Mouse (Mus musculus): ENCODE measurements around the gene Pgpep1. TPM values are rescaled to one million over a fixed set of nuclear protein-coding genes. Genes with fewer than 3 reads are reported as not detected.

Gene Pgpep1
- polyA plus RNA-seq, 1 experiment from 2014 or later: 18.9 TPM

- H3K36me3 ChIP-seq (ENCODE audit: control insufficient read depth, insufficient read depth): no peaks in the 10 kb centered on the region
- H3K27me3 ChIP-seq (ENCODE audit: control insufficient read depth, insufficient read depth, low read depth, low read length): no peaks in the 10 kb centered on the region
- no peak overlapping the region for H3K4me2 ChIP-seq (ENCODE audit: low read depth, low read length)
- no peak overlapping the region for H3K4me3 ChIP-seq (ENCODE audit: low read depth, low read length)
- no peak overlapping the region for H3K9ac ChIP-seq (ENCODE audit: low read depth, low read length)
- no peak overlapping the region for H3K27ac ChIP-seq (ENCODE audit: low read length)
- peak; percentile 50 for ATAC-seq (ENCODE audit: low read depth)
- 19% methylated on average over 1 of the region's 1 CpGs for WGBS (ENCODE audit: insufficient replicate concordance)
- no peaks in the 10 kb centered on the region for H3K9me3 ChIP-seq (replicated peaks; ENCODE audit: control insufficient read depth, low read length)
- peaks cover 30% of the 10 kb centered on the region for H3K4me1 ChIP-seq (ENCODE audit: control insufficient read depth, low read depth, low read length)
Observed at GRCm38 (mm10) chr8:70648164-70648442, 12.1 kb downstream of the Pgpep1 start.

- Histone ChIP-seq H3K4me3 (ENCODE audit: low read depth, low read length) (no peak overlapping the region), H3K4me1 (ENCODE audit: control insufficient read depth, low read depth, low read length) (peaks cover 30% of the 10 kb centered on the region), H3K36me3 (ENCODE audit: control insufficient read depth, insufficient read depth) (no peaks in the 10 kb centered on the region), H3K27ac (ENCODE audit: low read length) (peak overlapping the region; percentile 13), H3K9ac (ENCODE audit: low read depth, low read length) (no peak overlapping the region), H3K4me2 (ENCODE audit: low read depth, low read length) (no peak overlapping the region), H3K9me3 (replicated peaks; ENCODE audit: control insufficient read depth, low read length) (no peaks in the 10 kb centered on the region), H3K27me3 (ENCODE audit: control insufficient read depth, insufficient read depth, low read depth, low read length) (no peaks in the 10 kb centered on the region)
- ATAC-seq (ENCODE audit: low read depth): no peak
- 59% methylated on average over 8 of the region's 8 CpGs for WGBS (ENCODE audit: insufficient replicate concordance)
Observed at GRCm38 (mm10) chr8:70647343-70648163, 12.6 kb downstream of the Pgpep1 start.

- no peak overlapping the region for H3K4me3 ChIP-seq (ENCODE audit: low read depth, low read length)
- no peak overlapping the region for H3K4me2 ChIP-seq (ENCODE audit: low read depth, low read length)
- no peaks in the 10 kb centered on the region for H3K27me3 ChIP-seq (ENCODE audit: control insufficient read depth, insufficient read depth, low read depth, low read length)
- H3K36me3 ChIP-seq (ENCODE audit: control insufficient read depth, insufficient read depth): no peaks in the 10 kb centered on the region
- H3K9me3 ChIP-seq (replicated peaks; ENCODE audit: control insufficient read depth, low read length): no peaks in the 10 kb centered on the region
- no peak overlapping the region; the same call in 1 of the 2 replicates for H3K9ac ChIP-seq (ENCODE audit: low read depth, low read length)
- ATAC-seq (ENCODE audit: low read depth): no peak
- peak overlapping the region; percentile 37 for H3K27ac ChIP-seq (ENCODE audit: low read length)
- H3K4me1 ChIP-seq (ENCODE audit: control insufficient read depth, low read depth, low read length): peaks cover 30% of the 10 kb centered on the region
Observed at GRCm38 (mm10) chr8:70646775-70647174, 13.4 kb downstream of the Pgpep1 start.

- Histone ChIP-seq H3K27ac (ENCODE audit: low read length) (peak overlapping the region; percentile 37), H3K9ac (ENCODE audit: low read depth, low read length) (no peak overlapping the region; the same call in 1 of the 2 replicates), H3K4me3 (ENCODE audit: low read depth, low read length) (no peak overlapping the region), H3K9me3 (replicated peaks; ENCODE audit: control insufficient read depth, low read length) (no peaks in the 10 kb centered on the region), H3K27me3 (ENCODE audit: control insufficient read depth, insufficient read depth, low read depth, low read length) (no peaks in the 10 kb centered on the region), H3K4me1 (ENCODE audit: control insufficient read depth, low read depth, low read length) (peaks cover 30% of the 10 kb centered on the region), H3K4me2 (ENCODE audit: low read depth, low read length) (no peak overlapping the region), H3K36me3 (ENCODE audit: control insufficient read depth, insufficient read depth) (no peaks in the 10 kb centered on the region)
- WGBS (ENCODE audit: insufficient replicate concordance): 80% methylated on average over 6 of the region's 6 CpGs
- ATAC-seq (ENCODE audit: low read depth): no peak
Observed at GRCm38 (mm10) chr8:70646369-70646768, 13.8 kb downstream of the Pgpep1 start.

GRCm38 (mm10) chr8:70645501-70646224 lies 14.5 kb downstream of the Pgpep1 start:
- 49% methylated on average over 17 of the region's 17 CpGs for WGBS (ENCODE audit: insufficient replicate concordance)
- no peaks in the 10 kb centered on the region for H3K36me3 ChIP-seq (ENCODE audit: control insufficient read depth, insufficient read depth)
- H3K4me1 ChIP-seq (ENCODE audit: control insufficient read depth, low read depth, low read length): peaks cover 30% of the 10 kb centered on the region
- 0 out of 2 replicates have a peak overlapping the region, but pooled peaks have one; percentile 15 for H3K27ac ChIP-seq (ENCODE audit: low read length)
- H3K9ac ChIP-seq (ENCODE audit: low read depth, low read length): no peak overlapping the region; the same call in 1 of the 2 replicates
- ATAC-seq (ENCODE audit: low read depth): no peak
- H3K4me3 ChIP-seq (ENCODE audit: low read depth, low read length): no peak overlapping the region
- no peaks in the 10 kb centered on the region for H3K9me3 ChIP-seq (replicated peaks; ENCODE audit: control insufficient read depth, low read length)
- H3K4me2 ChIP-seq (ENCODE audit: low read depth, low read length): no peak overlapping the region
- no peaks in the 10 kb centered on the region for H3K27me3 ChIP-seq (ENCODE audit: control insufficient read depth, insufficient read depth, low read depth, low read length)

- Histone ChIP-seq H3K9me3 (replicated peaks; ENCODE audit: control insufficient read depth, low read length) (no peaks in the 10 kb centered on the region), H3K27ac (ENCODE audit: low read length) (no peak overlapping the region), H3K4me2 (ENCODE audit: low read depth, low read length) (no peak overlapping the region), H3K4me1 (ENCODE audit: control insufficient read depth, low read depth, low read length) (peaks cover 20% of the 10 kb centered on the region), H3K4me3 (ENCODE audit: low read depth, low read length) (no peak overlapping the region), H3K9ac (ENCODE audit: low read depth, low read length) (no peak overlapping the region), H3K36me3 (ENCODE audit: control insufficient read depth, insufficient read depth) (no peaks in the 10 kb centered on the region), H3K27me3 (ENCODE audit: control insufficient read depth, insufficient read depth, low read depth, low read length) (no peaks in the 10 kb centered on the region)
- WGBS (ENCODE audit: insufficient replicate concordance): 67% methylated on average over 2 of the region's 2 CpGs
- ATAC-seq (ENCODE audit: low read depth): no peak
Observed at GRCm38 (mm10) chr8:70644065-70644464, 16.1 kb downstream of the Pgpep1 start.

- no peaks in the 10 kb centered on the region for H3K36me3 ChIP-seq (ENCODE audit: control insufficient read depth, insufficient read depth)
- no peaks in the 10 kb centered on the region for H3K9me3 ChIP-seq (replicated peaks; ENCODE audit: control insufficient read depth, low read length)
- ATAC-seq (ENCODE audit: low read depth): no peak
- peaks cover 20% of the 10 kb centered on the region for H3K4me1 ChIP-seq (ENCODE audit: control insufficient read depth, low read depth, low read length)
- no peak overlapping the region for H3K4me2 ChIP-seq (ENCODE audit: low read depth, low read length)
- 50% methylated on average over 3 of the region's 3 CpGs for WGBS (ENCODE audit: insufficient replicate concordance)
- H3K4me3 ChIP-seq (ENCODE audit: low read depth, low read length): no peak overlapping the region
- no peak overlapping the region for H3K9ac ChIP-seq (ENCODE audit: low read depth, low read length)
- no peak overlapping the region for H3K27ac ChIP-seq (ENCODE audit: low read length)
- no peaks in the 10 kb centered on the region for H3K27me3 ChIP-seq (ENCODE audit: control insufficient read depth, insufficient read depth, low read depth, low read length)
Observed at GRCm38 (mm10) chr8:70643019-70643418, 17.2 kb downstream of the Pgpep1 start.

- H3K4me3 ChIP-seq (ENCODE audit: low read depth, low read length): no peak overlapping the region
- H3K4me2 ChIP-seq (ENCODE audit: low read depth, low read length): no peak overlapping the region
- H3K27ac ChIP-seq (ENCODE audit: low read length): no peak overlapping the region
- no peaks in the 10 kb centered on the region for H3K9me3 ChIP-seq (replicated peaks; ENCODE audit: control insufficient read depth, low read length)
- H3K4me1 ChIP-seq (ENCODE audit: control insufficient read depth, low read depth, low read length): peaks cover 41% of the 10 kb centered on the region
- no peaks in the 10 kb centered on the region for H3K36me3 ChIP-seq (ENCODE audit: control insufficient read depth, insufficient read depth)
- 72% methylated on average over 9 of the region's 9 CpGs for WGBS (ENCODE audit: insufficient replicate concordance)
- no peak overlapping the region for H3K9ac ChIP-seq (ENCODE audit: low read depth, low read length)
- ATAC-seq (ENCODE audit: low read depth): no peak
- no peaks in the 10 kb centered on the region for H3K27me3 ChIP-seq (ENCODE audit: control insufficient read depth, insufficient read depth, low read depth, low read length)
Observed at GRCm38 (mm10) chr8:70638752-70639151, 21.4 kb downstream of the Pgpep1 start.

GRCm38 (mm10) chr8:70636838-70637237 lies 23.4 kb downstream of the Pgpep1 start:
- H3K4me3 ChIP-seq (ENCODE audit: low read depth, low read length): no peak overlapping the region
- H3K4me1 ChIP-seq (ENCODE audit: control insufficient read depth, low read depth, low read length): peaks cover 44% of the 10 kb centered on the region
- no peak overlapping the region for H3K9ac ChIP-seq (ENCODE audit: low read depth, low read length)
- peak overlapping the region; percentile 53 for H3K27ac ChIP-seq (ENCODE audit: low read length)
- H3K4me2 ChIP-seq (ENCODE audit: low read depth, low read length): no peak overlapping the region
- no peaks in the 10 kb centered on the region for H3K36me3 ChIP-seq (ENCODE audit: control insufficient read depth, insufficient read depth)
- no peaks in the 10 kb centered on the region for H3K27me3 ChIP-seq (ENCODE audit: control insufficient read depth, insufficient read depth, low read depth, low read length)
- no peaks in the 10 kb centered on the region for H3K9me3 ChIP-seq (replicated peaks; ENCODE audit: control insufficient read depth, low read length)
- WGBS (ENCODE audit: insufficient replicate concordance): 43% methylated on average over 8 of the region's 8 CpGs
- peak; percentile 78 for ATAC-seq (ENCODE audit: low read depth)

Data from liver, embryonic 16.5 days (tissue).